Mouse (Mus musculus) yolk sac, embryonic 10.5 days (tissue): Measurements from ENCODE around the gene Tubgcp2.
A peak's percentile ranks its signal among the peaks of the same experiment; 100 is the strongest.

Experiments used
- DNase-seq: peaks from one replicate; pipeline ENCODE4 v3.0.0-alpha.2; 2017; ENCODE audit warnings: low spot score

Tubgcp2 gene

DNA sequence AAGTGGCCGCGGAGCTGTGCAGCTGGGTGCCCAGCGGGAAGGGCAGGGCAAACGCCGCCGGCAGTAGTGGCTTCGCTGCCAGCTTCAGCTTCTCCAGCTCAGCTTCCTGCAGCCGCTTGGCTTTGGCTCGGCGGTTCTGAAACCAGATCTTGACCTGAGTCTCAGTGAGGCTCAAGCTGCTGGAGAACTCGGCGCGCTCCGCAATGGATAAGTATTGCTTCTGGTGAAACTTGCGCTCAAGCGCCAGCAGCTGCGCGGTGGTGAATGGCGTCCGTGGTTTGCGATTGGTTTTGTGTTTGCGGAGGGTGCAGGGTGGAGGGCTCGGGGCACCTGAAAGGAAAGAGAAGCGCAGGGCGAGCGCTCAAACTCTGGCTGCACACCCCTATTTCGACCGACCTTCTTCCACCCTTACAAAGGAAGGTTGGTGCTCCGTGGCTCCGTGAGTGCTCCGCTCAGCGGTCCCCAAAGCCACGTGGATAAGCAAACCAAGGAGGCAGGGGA is 11.4 kb upstream of the Tubgcp2 start:
- no peak for DNase-seq

DNA sequence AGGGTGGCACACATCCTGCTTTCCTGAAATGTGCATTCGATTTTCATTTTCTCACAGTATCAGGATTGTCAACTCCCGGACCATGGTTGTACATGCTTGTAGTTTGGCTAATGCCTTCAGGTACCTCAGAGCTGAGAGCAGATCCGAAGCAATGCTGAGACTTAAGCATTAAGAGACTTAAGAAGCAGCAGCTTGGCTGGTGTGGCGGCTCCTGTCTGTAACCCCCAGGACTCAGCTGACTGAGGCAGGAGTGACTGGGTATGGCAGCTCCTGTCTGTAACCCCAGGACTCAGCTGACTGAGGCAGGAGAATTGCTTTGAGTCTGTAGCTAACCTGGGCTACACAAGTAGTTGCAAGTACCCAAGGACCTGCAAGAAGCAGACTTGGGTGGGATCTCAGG is 9.1 kb upstream of the Tubgcp2 start:
- DNase-seq = no peak

- DNase-seq = no peak
Measured at GRCm38 (mm10) chr7:140042728-140043127, 6.3 kb upstream of the Tubgcp2 start.

DNA sequence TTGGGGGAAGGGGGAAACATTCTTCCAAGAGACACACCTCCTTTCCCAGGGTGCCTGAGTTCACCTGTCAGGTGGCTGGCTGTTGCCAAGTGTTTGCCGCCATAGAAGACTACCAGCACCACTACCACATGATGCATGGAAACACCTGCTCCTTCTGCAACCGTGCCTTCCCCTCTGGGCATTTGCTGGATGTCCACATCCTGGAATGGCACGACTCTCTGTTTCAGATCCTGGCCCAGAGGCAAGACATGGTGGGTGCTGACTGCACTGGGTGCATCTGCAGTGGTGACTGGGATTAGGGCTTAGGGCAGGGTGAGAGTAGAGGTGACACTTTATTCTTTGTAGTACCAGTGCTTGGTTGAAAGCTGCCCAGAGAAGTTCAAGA is 694 bp upstream of the Tubgcp2 start:
- DNase-seq = no peak

- no peak for DNase-seq
Measured at GRCm38 (mm10) chr7:140035456-140035855, 1.0 kb downstream of the Tubgcp2 start.

DNA sequence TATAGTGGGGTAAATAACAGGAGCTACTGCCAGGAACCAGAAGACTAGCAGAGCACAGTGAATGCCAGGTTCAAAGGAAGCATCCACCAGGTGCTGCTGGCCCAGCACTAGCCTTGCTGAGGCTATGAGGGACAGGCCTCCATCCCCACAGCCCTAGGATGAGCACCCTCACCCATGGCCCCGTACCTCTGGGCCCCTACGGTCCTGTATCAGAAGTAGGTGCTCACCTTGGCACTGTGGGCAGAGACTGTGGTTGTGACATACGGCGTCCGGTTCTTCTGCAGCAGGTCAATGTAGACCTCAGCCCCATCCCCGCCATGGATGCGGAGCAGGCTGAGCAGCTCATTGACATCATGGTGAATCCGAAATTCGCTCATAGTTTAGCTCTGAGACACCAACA is 3.1 kb downstream of the Tubgcp2 start:
- no peak for DNase-seq

GRCm38 (mm10) chr7:140032366-140032765 is 4.1 kb downstream of the Tubgcp2 start:
- no peak for DNase-seq

DNA sequence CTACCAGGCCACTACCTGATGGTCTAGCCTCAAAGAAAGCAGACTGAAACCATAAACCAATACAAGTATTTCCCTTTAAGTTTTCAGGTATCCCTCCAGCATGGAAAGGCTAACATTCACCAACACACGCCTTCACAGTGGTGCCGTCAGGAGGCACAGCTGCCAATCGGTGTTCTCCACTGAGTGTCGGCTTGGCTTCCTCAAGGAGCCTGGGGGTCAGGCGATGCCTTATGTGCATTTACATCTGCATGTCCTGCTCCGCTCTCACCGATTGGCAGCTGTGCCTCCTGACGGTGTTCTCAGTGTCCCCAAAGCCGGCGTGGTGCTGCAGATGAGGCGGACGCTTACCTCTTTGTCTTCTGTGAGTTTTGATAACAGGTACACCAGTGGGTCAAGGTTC is 4.7 kb downstream of the Tubgcp2 start:
- DNase-seq = no peak

- no peak for DNase-seq
Measured at GRCm38 (mm10) chr7:140011336-140011735, 25.1 kb downstream of the Tubgcp2 start.

DNA sequence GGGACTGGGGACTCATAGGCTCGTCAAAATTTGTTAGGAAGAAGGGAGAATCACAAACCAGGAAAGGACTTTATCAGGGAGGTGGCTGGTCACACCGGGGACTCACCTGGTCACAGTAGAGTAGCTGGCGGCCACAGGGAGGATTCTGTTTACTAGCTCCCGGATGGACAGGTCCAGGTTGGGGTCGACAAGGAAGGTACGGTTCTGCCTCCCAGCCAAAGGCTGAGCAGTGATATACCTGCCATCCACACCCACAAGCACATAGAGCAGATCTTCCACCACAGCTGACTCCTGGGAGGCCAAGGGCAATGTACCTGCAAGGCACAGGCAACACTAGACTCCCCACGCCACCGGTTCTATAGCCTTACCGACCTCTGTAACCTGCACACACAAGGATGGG is 28.7 kb downstream of the Tubgcp2 start:
- DNase-seq = no peak

DNA sequence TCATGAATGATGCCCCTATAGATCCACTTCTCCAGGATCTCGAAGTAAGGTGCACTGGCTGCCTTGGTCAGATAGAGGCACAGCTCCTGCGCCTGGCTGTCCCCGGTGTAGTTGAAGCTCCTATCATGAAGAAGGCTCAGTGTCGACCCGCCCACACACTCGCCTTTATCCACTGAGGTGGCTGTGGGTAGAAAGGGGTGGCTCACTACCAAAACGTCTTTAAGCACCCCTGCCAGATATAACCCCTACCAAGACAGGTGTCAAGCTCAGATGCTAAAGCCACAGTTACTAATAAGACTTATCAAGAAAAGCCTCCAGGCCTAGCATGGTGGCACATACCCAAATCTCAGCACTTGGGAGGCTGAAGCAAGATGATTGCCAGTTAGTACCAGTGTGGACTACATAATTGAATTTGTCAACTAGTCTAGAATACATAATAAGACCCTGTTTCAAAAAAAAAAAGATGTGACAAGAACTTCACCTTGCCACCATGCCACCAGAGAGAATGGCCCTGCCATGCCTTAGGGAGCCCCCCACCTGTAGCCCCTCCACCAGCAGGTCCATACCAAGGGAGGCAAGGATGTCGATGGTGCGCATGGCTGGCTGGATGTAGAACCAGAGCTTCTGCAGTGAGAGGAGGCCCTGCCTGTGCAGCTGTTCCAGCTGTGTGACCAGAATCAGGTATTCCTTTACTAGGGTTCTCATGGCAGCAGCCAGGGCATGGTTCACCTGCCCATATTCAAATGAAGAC is 29.4 kb downstream of the Tubgcp2 start:
- no peak for DNase-seq

- DNase-seq = no peak
Measured at GRCm38 (mm10) chr7:140004666-140005065, 31.8 kb downstream of the Tubgcp2 start.

DNA sequence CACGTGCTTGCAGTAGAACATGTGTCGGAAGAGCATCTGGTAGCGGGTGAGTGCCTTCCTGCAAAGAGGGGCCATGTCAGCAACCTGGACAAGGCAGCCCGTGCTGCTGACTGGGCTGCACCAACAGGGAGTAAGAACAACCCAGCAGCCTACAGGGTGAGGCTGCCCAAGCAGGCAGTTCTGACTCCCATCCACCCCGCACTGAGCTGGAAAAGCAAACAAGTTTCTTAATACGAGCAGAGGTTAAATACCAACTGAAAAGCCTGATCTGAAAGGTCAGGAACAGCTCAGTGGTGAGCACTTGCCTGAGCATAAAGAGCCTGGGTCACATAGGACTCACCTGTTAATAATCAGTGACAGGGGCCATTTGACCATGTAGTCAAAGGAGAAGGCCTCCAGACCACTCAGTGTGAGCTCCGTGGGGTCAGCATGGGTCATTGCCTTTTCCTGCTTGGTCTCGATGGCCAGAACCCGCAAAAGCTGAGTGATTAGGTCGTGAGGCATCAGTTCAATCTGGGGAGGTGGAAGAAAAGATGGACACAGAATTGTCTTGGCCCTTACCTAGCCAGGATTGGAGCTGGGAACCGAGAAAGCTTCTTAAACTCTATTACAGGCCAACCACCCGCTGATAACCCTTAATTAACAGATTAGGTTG is 35.3 kb downstream of the Tubgcp2 start:
- peak; percentile 31 for DNase-seq

- DNase-seq = no peak
Measured at GRCm38 (mm10) chr7:139998691-139999350, 37.6 kb downstream of the Tubgcp2 start.

GRCm38 (mm10) chr7:139994676-139995075 is 41.8 kb downstream of the Tubgcp2 start:
- peak; percentile 34 for DNase-seq

DNA sequence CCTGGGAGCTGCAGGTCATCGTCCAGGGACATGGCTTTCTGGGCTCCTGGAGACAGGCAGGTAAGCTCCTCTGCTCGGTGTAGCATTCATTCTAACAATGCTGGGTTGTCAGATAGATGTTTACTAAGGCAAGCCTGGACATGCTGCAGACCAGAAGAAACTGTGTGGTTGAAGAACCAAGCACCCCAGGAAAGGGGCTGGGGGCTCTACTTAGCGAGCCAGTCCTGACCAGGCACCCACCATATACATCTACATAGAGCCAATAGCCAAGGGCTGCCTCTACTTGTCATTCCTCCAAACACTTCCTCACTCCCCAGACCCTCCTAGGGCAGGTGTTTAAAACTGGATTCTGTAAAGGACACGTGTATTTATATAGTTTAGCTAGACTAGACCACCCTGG is 42.3 kb downstream of the Tubgcp2 start:
- DNase-seq = no peak

GRCm38 (mm10) chr7:139993532-139993931 is 42.9 kb downstream of the Tubgcp2 start:
- no peak for DNase-seq

DNA sequence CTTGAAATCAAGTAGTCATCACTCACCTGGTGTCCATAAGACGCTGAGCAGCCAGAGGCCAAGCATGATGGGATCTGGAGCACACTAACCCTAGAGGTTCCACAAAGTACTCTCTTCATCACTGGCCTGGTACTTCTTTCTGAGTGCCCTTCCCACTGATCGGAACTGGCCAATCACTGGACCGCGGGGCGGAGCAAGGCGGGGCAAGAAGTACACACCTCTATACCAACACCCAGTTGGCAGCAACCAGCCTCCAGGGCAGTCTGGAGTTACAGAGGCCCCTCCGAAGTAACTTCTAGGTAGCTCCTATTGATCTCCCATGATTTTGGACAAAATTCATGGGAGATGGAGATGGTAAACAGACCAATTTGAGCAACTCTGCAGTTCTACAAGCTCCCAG is 44.1 kb downstream of the Tubgcp2 start, which contains the start of gene Adam8:
Adam8 (minus strand) TSS at position 157 of the 400 bp plus-strand sequence.
- DNase-seq = no peak

- DNase-seq = no peak
Measured at GRCm38 (mm10) chr7:139990864-139991394, 45.5 kb downstream of the Tubgcp2 start.

- DNase-seq = no peak
Measured at GRCm38 (mm10) chr7:139988272-139988671, 48.2 kb downstream of the Tubgcp2 start.

GRCm38 (mm10) chr7:139984505-139984904 is 52.0 kb downstream of the Tubgcp2 start:
- no peak for DNase-seq

DNA sequence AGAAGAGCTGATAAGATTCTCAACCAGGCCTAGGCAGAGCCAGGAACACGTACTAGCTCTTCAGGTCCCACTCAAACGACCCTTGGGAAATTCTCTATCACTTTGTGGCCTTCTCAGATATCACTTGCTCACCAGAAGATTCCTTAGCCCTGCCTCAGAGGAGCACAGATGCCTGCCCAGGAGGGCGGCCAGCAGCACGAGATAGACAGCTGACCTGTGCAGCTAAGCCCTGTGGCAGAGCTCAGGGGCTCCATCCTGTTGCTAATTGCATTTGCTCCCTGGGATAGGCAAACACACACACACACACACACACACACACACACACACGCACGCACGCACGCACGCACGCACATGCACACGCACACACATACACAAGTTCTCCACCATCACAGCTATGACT is 54.4 kb downstream of the Tubgcp2 start:
- DNase-seq = no peak

DNA sequence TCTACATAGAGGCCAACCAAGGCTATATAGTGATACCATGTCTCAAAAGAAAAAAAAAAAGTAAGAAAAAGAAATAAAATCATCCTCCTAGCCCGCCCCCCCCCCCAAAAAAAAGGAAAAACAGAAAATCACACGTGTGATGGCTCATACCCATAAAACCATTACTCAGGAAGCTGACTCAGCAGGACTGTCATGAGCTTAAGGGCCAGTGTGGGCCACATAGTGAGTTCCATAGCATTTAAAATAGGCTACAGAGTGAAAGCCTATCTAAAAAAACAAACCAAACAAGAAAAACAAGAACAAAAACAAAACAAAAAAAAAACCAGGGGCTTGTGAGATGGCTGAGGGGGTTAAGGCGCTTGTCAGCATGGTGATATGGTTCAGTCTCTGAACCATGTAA is 55.7 kb downstream of the Tubgcp2 start:
- DNase-seq = no peak
